Mouse (Mus musculus) neural tube, embryonic 11.5 days (tissue): ENCODE measurements around the gene Sbno1. TPM values are rescaled to one million over a fixed set of nuclear protein-coding genes. Genes with fewer than 3 reads are reported as not detected.

Experiments used
- ATAC-seq: fragments of 200-750 bp; cut with Nextera tagmentation; 2 replicates; pipeline ENCODE4 v1.8.0; 2017; ENCODE audit warnings: moderate number of reproducible peaks, mild to moderate bottlenecking, moderate TSS enrichment, moderate library complexity; ENCODE audit not compliant: insufficient read depth, low FRiP score, low TSS enrichment
- DNase-seq: peaks from one replicate; pipeline ENCODE4 v3.0.0-alpha.2; 2015; ENCODE audit warnings: low spot score
- H3K27ac ChIP-seq: fragments of 300-500 bp; sonication (generic); 2 replicates; pipeline ENCODE4 v1.5.1; 2014; ENCODE audit warnings: low read depth, mild to moderate bottlenecking, low read length
- H3K27me3 ChIP-seq: fragments of 300-500 bp; sonication (generic); 2 replicates; pipeline ENCODE4 v1.6.1; 2014; ENCODE audit warnings: mild to moderate bottlenecking, low read length, mixed read lengths; ENCODE audit not compliant: control insufficient read depth, insufficient read depth
- H3K36me3 ChIP-seq: fragments of 300-500 bp; sonication (generic); 2 replicates; pipeline ENCODE4 v1.6.1; 2014; ENCODE audit warnings: mild to moderate bottlenecking, low read length, moderate library complexity, mixed read lengths; ENCODE audit not compliant: control insufficient read depth, insufficient read depth
- H3K4me1 ChIP-seq: fragments of 300-500 bp; sonication (generic); 2 replicates; pipeline ENCODE4 v1.6.1; 2014; ENCODE audit warnings: low read length, mixed read lengths; ENCODE audit not compliant: control insufficient read depth, insufficient read depth
- H3K4me2 ChIP-seq: fragments of 300-500 bp; sonication (generic); 2 replicates; pipeline ENCODE4 v1.6.1; 2014; ENCODE audit warnings: low read depth, mild to moderate bottlenecking, moderate library complexity
- H3K4me3 ChIP-seq: fragments of 300-500 bp; sonication (generic); 2 replicates; pipeline ENCODE4 v1.5.1; 2014; ENCODE audit warnings: low read depth, low read length
- H3K9ac ChIP-seq: fragments of 300-500 bp; sonication (generic); 2 replicates; pipeline ENCODE4 v1.6.1; 2014; ENCODE audit warnings: mild to moderate bottlenecking, low read length
- H3K9me3 ChIP-seq: fragments of 300-500 bp; sonication (generic); 2 replicates; pipeline ENCODE4 v1.6.1; 2016; ENCODE audit warnings: low read length; ENCODE audit not compliant: control insufficient read depth
- WGBS: fragments of 180-500 bp; shearing (Covaris S2); extraction: QIAGEN DNeasy Blood & Tissue Kit; methylation state at CpG from one replicate; pipeline ENCODE4 v1.1.7; 2014; 5-methylcytosine and 5-hydroxymethylcytosine counted together
- polyA plus RNA-seq: library from polyadenylated mRNA; unstranded; fragments of >200 nt; fragmentation: Nextera tagmentation; extraction: Ambion mirVana; gene quantifications from 2 replicates; pipeline ENCODE4 v1.2.1, GENCODE M21; 2014

Gene Sbno1
- polyA plus RNA-seq, 1 experiment from 2014 or later: 88.2 TPM

- Histone ChIP-seq H3K27me3 (no peaks in the 10 kb centered on the region), H3K4me3 (no peak overlapping the region), H3K4me1 (no peaks in the 10 kb centered on the region), H3K36me3 (peaks cover 13% of the 10 kb centered on the region), H3K27ac (no peak overlapping the region), H3K4me2 (no peak overlapping the region), H3K9ac (no peak overlapping the region), H3K9me3 (no peaks in the 10 kb centered on the region)
- 94% methylated on average over 5 of the region's 5 CpGs for WGBS
- ATAC-seq (no peak), DNase-seq (no peak)
Observed at GRCm38 (mm10) chr5:124412163-124412562, 13.6 kb downstream of the Sbno1 start.

GRCm38 (mm10) chr5:124410808-124411207, 15.0 kb downstream of the Sbno1 start:
- H3K27ac ChIP-seq: no peak overlapping the region
- no peak overlapping the region for H3K4me2 ChIP-seq
- no peaks in the 10 kb centered on the region for H3K27me3 ChIP-seq
- peaks cover 17% of the 10 kb centered on the region for H3K36me3 ChIP-seq
- no peaks in the 10 kb centered on the region for H3K9me3 ChIP-seq
- WGBS: 84% methylated on average over 3 of the region's 3 CpGs
- H3K4me3 ChIP-seq: no peak overlapping the region
- ATAC-seq: no peak
- no peaks in the 10 kb centered on the region for H3K4me1 ChIP-seq
- no peak overlapping the region for H3K9ac ChIP-seq
- no peak for DNase-seq

- Histone ChIP-seq H3K36me3 (peaks cover 15% of the 10 kb centered on the region), H3K4me3 (no peak overlapping the region), H3K9me3 (no peaks in the 10 kb centered on the region), H3K9ac (no peak overlapping the region), H3K4me1 (no peaks in the 10 kb centered on the region), H3K27me3 (no peaks in the 10 kb centered on the region), H3K4me2 (no peak overlapping the region), H3K27ac (no peak overlapping the region)
- ATAC-seq: no peak
- WGBS: 92% methylated on average over 7 of the region's 7 CpGs
- no peak for DNase-seq
Observed at GRCm38 (mm10) chr5:124393726-124394125, 32.1 kb downstream of the Sbno1 start.

- Histone ChIP-seq H3K36me3 (peaks cover 13% of the 10 kb centered on the region), H3K4me2 (no peak overlapping the region)
- no peak for ATAC-seq
Observed at GRCm38 (mm10) chr5:124392412-124392811, 33.4 kb downstream of the Sbno1 start.

GRCm38 (mm10) chr5:124387932-124388331, 37.9 kb downstream of the Sbno1 start:
- Histone ChIP-seq H3K4me1 (no peaks in the 10 kb centered on the region), H3K27me3 (no peaks in the 10 kb centered on the region), H3K27ac (no peak overlapping the region), H3K9ac (no peak overlapping the region), H3K9me3 (no peaks in the 10 kb centered on the region), H3K4me3 (no peak overlapping the region), H3K4me2 (no peak overlapping the region), H3K36me3 (peaks cover 9% of the 10 kb centered on the region)
- ATAC-seq (no peak), DNase-seq (no peak)
- WGBS: 83% methylated on average over 5 of the region's 5 CpGs

More at GRCm38 (mm10) chr5:124392412-124392811, 33.4 kb downstream of the Sbno1 start:
- Histone ChIP-seq H3K27ac (no peak overlapping the region), H3K4me1 (no peaks in the 10 kb centered on the region), H3K4me3 (no peak overlapping the region), H3K9ac (no peak overlapping the region), H3K9me3 (no peaks in the 10 kb centered on the region), H3K27me3 (no peaks in the 10 kb centered on the region)
- DNase-seq: no peak
- over 99% methylated on average over 4 of the region's 4 CpGs for WGBS

- no peak overlapping the region for H3K27ac ChIP-seq
- no peak overlapping the region for H3K4me3 ChIP-seq
- 97% methylated on average over 1 of the region's 1 CpGs for WGBS
- no peak for DNase-seq
- H3K4me1 ChIP-seq: no peaks in the 10 kb centered on the region
- H3K36me3 ChIP-seq: peaks cover 17% of the 10 kb centered on the region
- no peaks in the 10 kb centered on the region for H3K9me3 ChIP-seq
- H3K9ac ChIP-seq: no peak overlapping the region
- H3K27me3 ChIP-seq: no peaks in the 10 kb centered on the region
- H3K4me2 ChIP-seq: no peak overlapping the region
- no peak for ATAC-seq
Observed at GRCm38 (mm10) chr5:124380121-124380520, 45.7 kb downstream of the Sbno1 start.

GRCm38 (mm10) chr5:124377149-124377548, 48.7 kb downstream of the Sbno1 start:
- WGBS: 92% methylated on average over 4 of the region's 4 CpGs
- no peaks in the 10 kb centered on the region for H3K27me3 ChIP-seq
- DNase-seq (no peak), ATAC-seq (no peak)
- H3K36me3 ChIP-seq: peaks cover 25% of the 10 kb centered on the region
- no peaks in the 10 kb centered on the region for H3K4me1 ChIP-seq
- H3K4me3 ChIP-seq: no peak overlapping the region
- no peaks in the 10 kb centered on the region for H3K9me3 ChIP-seq
- no peak overlapping the region for H3K9ac ChIP-seq
- H3K4me2 ChIP-seq: no peak overlapping the region
- no peak overlapping the region for H3K27ac ChIP-seq

GRCm38 (mm10) chr5:124376401-124376800, 49.4 kb downstream of the Sbno1 start:
- WGBS: 88% methylated on average over 1 of the region's 1 CpGs
- no peak overlapping the region for H3K9ac ChIP-seq
- H3K36me3 ChIP-seq: peaks cover 25% of the 10 kb centered on the region
- ATAC-seq: no peak
- H3K27me3 ChIP-seq: no peaks in the 10 kb centered on the region
- no peak overlapping the region for H3K27ac ChIP-seq
- H3K4me2 ChIP-seq: no peak overlapping the region
- no peaks in the 10 kb centered on the region for H3K9me3 ChIP-seq
- no peak for DNase-seq
- no peaks in the 10 kb centered on the region for H3K4me1 ChIP-seq
- H3K4me3 ChIP-seq: no peak overlapping the region

GRCm38 (mm10) chr5:124374298-124374697, 51.5 kb downstream of the Sbno1 start:
- Histone ChIP-seq H3K9me3 (no peaks in the 10 kb centered on the region), H3K36me3 (peaks cover 18% of the 10 kb centered on the region), H3K4me1 (no peaks in the 10 kb centered on the region), H3K4me2 (no peak overlapping the region), H3K9ac (no peak overlapping the region), H3K4me3 (no peak overlapping the region), H3K27me3 (no peaks in the 10 kb centered on the region), H3K27ac (no peak overlapping the region)
- 95% methylated on average over 7 of the region's 7 CpGs for WGBS
- ATAC-seq (no peak), DNase-seq (no peak)
